Mouse (Mus musculus) urinary bladder, postnatal 25 days (tissue): ENCODE data around the gene Gm4131.

ENCODE experiments used
- DNase-seq: peaks from one replicate; pipeline ENCODE4 v3.0.0; 2022; ENCODE audit warnings: low spot score

Gene Gm4131

GRCm38 (mm10) chr14:62457420-62458181 lies 109.1 kb downstream of the Gm4131 start:
- peak; percentile 82 for DNase-seq

GRCm38 (mm10) chr14:62456239-62456747 lies 110.4 kb downstream of the Gm4131 start, which contains the start of gene Gucy1b2:
Gene Gucy1b2 (minus strand): TSS chr14:62456289.
- no peak for DNase-seq

DNA sequence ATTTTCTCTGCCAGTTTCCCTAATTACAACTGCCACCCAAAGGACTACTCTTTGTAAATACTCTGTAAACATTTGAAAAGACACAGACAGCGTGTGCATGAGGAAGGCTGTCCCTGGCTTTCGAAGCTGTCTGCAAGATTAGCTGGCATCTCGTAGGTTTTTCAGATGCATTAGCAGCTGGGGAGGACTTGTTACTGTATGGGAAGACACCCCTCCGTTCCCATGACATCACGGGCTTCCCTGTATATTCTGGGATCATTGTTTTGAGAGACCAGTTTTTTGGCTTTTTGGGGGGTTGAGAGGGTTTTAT lies 111.2 kb downstream of the Gm4131 start:
- no peak for DNase-seq

GRCm38 (mm10) chr14:62454760-62455569 lies 111.8 kb downstream of the Gm4131 start:
- no peak for DNase-seq

DNA sequence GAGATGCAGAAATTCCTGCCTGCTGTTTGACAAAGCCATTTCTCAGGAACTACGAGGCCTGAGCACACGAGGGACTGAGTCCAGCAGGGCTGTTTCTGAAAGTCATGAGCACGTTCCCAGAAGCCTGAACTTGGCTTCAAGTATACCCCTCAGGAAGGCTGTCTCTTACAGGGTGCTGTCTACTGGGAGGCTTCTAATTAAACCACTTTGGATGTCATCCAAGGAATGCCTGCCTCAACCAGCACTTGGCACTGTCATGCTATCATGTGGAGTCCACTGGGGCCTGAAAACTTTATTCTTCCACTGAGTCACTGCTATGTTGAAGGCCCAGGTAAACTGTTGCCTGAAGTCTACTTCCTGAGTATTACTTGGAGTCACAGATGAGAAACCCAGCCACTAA lies 112.6 kb downstream of the Gm4131 start:
- no peak for DNase-seq

DNA sequence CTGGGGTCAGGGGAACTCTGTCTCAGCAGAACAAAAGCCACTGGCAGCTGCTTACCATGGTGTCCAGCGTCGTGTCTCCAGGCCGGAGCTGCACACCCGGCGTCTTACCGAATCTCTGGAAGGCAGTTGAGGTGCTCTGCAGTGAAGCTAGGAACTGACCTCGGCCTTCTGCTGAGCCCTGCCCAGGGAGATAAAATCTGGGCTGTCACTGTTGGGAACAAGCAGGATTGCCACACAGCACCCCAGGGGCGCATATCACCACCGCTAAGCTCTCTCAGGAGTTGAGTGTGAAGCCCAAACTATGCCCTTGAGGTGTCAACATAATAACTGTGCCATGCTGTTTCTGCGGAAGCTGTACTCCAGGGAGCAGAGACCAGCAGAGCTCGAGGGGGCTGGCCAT lies 113.4 kb downstream of the Gm4131 start:
- no peak for DNase-seq

GRCm38 (mm10) chr14:62450706-62451105 lies 116.0 kb downstream of the Gm4131 start:
- DNase-seq, result no peak

DNA sequence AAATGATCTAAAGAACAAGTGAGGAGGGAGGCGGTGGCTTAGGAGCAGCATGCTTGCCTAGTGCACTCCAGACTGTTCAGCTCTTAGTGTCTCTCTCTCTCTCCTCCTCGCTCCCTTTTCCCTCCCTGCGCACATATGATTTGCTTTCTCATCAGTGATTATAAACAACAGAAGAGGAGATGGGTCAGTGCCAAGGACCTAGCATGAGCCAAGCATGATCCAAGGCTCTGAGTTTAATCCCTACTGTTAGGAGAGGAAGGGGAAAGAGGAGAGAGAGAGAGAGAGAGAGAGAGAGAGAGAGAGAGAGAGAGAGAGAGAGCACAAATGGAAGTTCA lies 119.5 kb downstream of the Gm4131 start:
- DNase-seq, result no peak

DNA sequence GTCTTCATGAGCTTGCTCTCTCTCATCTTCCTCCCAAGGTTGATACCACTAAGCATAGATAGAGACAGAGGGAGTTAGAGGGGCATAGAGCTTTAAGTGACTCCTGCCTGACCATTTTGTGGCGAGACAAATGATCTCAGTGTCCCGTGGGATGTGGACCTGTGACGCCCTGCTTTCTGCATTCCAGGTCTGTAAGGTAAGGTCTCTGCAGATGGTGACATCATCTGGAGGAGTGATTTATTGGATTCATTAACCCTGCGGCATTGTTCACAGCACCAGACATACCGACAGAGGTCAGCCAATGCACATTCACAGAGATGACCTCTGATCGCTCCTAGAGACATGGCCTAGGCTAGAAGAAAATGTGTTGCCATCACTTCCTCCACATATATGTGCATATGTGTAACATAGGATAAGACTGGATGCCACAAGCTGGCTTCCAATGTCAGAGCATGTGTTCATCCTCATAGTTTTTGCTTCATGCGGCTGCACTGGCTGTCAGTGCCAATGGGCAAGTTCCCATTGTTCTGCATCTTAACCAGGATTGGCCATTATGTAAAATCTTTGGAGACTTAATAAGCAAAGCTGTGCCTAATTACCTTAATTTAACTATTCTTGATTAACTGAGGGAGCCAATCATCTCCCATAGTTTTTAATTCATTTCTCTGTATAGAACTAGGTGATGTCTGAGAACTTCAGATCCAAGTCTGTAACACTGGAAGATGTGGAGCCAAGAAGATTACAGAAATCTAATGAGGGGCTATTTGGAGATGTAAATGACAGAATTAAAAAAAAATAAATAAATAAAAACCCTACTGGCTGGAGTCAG lies 120.1 kb downstream of the Gm4131 start:
- no peak for DNase-seq

- DNase-seq, result no peak
Observed at GRCm38 (mm10) chr14:62443840-62444430, 122.8 kb downstream of the Gm4131 start.

DNA sequence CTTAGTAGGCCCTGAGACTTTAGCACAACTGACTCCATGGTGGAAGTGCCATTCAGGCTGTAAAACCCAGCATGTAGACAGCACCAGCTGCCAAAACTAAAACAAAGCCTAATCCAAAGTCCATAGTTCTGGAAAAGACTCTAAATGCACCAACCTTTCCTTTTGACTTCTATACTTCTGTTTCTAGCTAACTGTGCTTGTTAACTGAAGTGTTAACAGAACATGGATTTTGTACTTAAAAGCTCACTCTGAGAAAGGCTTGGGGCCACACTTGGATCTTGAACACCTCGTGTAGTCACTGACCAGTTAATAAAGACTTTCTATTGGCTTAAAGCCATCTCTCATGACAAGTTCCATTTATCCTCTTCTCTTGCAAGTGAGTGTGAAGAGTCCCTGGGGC lies 123.8 kb downstream of the Gm4131 start:
- DNase-seq, result no peak

DNA sequence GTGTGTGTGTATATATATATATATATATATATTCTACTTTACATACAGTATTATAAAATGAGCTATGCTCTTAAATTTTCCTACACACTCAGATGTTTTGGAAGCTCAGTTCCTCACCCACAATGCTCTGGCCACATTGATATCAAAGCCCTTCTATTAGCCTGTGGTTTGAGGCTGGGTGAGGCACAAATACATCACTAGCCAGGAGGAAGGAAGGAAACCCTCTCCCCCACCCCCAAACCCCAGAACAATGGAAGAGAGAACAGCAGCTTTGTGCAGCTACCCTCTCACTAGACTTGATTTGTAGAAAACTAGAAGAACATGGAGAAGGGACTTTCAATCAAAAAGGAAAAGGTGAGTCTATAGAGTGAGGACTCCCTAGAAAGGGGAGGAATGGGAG lies 126.7 kb downstream of the Gm4131 start:
- DNase-seq, result no peak

DNA sequence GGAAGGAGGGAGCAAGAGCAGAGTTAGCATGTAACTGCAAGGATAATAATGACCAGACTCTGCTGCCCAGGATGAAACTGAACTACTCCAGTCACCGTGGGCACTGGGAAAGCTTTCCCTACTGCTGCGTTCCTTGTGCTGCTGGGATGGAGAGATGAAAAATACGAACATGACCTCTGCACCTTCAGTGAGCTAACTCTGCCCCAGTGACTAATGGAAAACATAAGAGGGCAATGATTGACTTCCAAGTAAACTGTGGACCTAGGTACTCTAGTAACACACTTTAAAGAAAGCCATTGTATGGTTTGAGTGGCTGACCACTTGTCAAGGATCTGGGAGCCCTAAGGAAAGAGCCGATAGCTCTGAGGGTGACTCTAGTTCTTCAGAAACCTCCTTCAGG lies 128.5 kb downstream of the Gm4131 start:
- no peak for DNase-seq

GRCm38 (mm10) chr14:62437806-62438205 lies 128.9 kb downstream of the Gm4131 start:
- DNase-seq, result no peak

DNA sequence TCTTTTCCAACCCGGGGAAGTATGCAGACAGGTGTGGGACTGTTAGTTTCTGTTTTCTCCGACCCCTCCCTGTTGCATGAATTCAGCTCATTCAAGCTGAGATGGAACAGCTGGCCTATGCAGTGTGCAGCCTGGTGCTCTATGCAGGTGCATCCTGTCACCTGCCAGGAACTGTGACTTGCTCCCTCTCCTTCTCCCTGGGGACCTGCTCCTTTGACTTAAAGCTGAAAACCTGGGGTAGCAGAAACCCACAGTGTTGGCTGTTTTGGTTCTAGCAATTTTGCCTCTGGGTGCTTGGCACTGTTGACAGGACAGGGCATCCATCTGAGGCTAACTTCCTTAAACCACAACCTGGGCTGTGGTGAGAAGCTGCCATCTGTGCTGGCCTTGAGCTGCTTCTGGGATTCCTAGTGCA lies 141.4 kb downstream of the Gm4131 start:
- DNase-seq, result no peak

DNA sequence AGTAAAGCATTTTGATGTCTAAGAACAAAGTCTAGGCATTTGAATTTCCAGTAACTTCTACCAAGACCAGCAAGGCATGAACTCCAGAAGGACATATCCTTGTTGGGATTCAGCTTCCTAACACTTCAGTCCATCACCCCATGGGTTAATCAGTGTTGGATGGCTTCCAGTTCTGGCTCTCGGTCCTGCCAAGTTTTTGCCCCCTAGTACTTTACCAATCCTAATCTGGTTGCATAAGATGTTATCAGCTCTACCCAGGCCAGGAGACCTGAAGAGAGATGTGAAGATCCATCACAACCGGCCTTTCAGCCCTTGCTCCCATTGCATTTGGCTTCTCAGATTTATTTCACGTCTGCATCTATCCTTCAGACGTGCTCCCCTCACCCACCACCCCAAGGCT lies 144.5 kb downstream of the Gm4131 start:
- DNase-seq, result no peak

DNA sequence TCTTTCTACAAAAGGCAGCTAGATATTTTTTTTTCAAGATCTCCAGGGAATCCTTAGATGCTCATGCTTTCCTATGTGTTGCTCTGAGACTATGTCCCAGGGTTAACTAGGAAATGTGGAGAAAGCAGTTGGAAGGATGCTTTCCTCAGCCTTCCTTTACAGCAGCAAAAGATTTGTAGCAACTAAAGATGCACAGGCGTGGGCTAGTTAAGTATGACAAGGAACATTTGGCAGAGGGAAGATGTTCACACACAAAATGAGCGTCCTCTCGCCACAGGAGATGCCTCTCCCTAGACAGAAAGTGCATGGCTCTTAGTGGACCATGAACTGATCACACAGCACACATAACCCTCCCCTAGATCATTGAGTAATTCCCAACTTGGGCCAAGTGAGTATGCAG lies 149.2 kb downstream of the Gm4131 start:
- no peak for DNase-seq

- DNase-seq, result no peak
Observed at GRCm38 (mm10) chr14:62416742-62417134, 150.0 kb downstream of the Gm4131 start.

- DNase-seq, result no peak
Observed at GRCm38 (mm10) chr14:62416007-62416741, 150.5 kb downstream of the Gm4131 start.
